Mouse (Mus musculus) liver, adult 2 months (tissue): ENCODE measurements at regions not wholly inside any gene's neighbourhood (a gene's known extent, or its start where the extent isn't known, plus 50 kb on each side); places are given as distances from the start of the nearest gene placed in this dataset.

Experiments used
- DNase-seq: peaks from one replicate; pipeline ENCODE4 v3.0.0-alpha.2; 2011; ENCODE audit warnings: low read depth, low spot score; ENCODE audit errors: extremely low read depth
- H3K27ac ChIP-seq: fragments of 200-500 bp; replicated peaks from 2 replicates; pipeline ENCODE4 v1.5.1; 2012; ENCODE audit warnings: low read depth, mild to moderate bottlenecking, control low read depth, inconsistent platforms, low read length; ENCODE audit not compliant: insufficient read depth
- H3K27me3 ChIP-seq: fragments of 200-500 bp; 2 replicates; pipeline ENCODE4 v1.6.1; 2012; ENCODE audit warnings: mild to moderate bottlenecking, moderate library complexity, low read length, inconsistent platforms; ENCODE audit not compliant: control insufficient read depth, insufficient read depth
- H3K36me3 ChIP-seq: fragments of 200-500 bp; 2 replicates; pipeline ENCODE4 v1.6.1; 2012; ENCODE audit warnings: low read length, inconsistent platforms; ENCODE audit not compliant: control insufficient read depth, insufficient read depth
- H3K4me1 ChIP-seq: fragments of 200-500 bp; 2 replicates; pipeline ENCODE4 v1.6.1; 2011; ENCODE audit warnings: low read length; ENCODE audit not compliant: control insufficient read depth, insufficient read depth
- H3K4me3 ChIP-seq: fragments of 200-500 bp; 2 replicates; pipeline ENCODE4 v1.5.1; 2011; ENCODE audit warnings: low read depth, mild to moderate bottlenecking, control low read depth, low read length, moderate library complexity; ENCODE audit not compliant: insufficient read depth
- H3K79me2 ChIP-seq: fragments of 200-500 bp; 2 replicates; pipeline ENCODE4 v1.6.1; 2012; ENCODE audit warnings: inconsistent platforms, mild to moderate bottlenecking, low read length, moderate library complexity; ENCODE audit not compliant: control insufficient read depth, insufficient read depth
- H3K9ac ChIP-seq: fragments of 200-500 bp; 2 replicates; pipeline ENCODE4 v1.6.1; 2012; ENCODE audit warnings: low read depth, mild to moderate bottlenecking, control low read depth, inconsistent platforms, low read length
- CTCF ChIP-seq: fragments of 200-500 bp; IDR thresholded peaks from 2 replicates; pipeline ENCODE4 v1.5.1; 2011; ENCODE audit warnings: low read depth, low read length, control low read depth
- POLR2A ChIP-seq: fragments of 200-500 bp; IDR thresholded peaks from 2 replicates; pipeline ENCODE4 v1.6.1; 2011; ENCODE audit warnings: low read length, control low read depth; ENCODE audit not compliant: insufficient read depth; ENCODE audit errors: extremely low read depth
- WGBS: fragments of 180-500 bp; shearing (Covaris S2); methylation state at CpG from one replicate; pipeline ENCODE4 v1.1.7; 2018; 5-methylcytosine and 5-hydroxymethylcytosine counted together

DNA sequence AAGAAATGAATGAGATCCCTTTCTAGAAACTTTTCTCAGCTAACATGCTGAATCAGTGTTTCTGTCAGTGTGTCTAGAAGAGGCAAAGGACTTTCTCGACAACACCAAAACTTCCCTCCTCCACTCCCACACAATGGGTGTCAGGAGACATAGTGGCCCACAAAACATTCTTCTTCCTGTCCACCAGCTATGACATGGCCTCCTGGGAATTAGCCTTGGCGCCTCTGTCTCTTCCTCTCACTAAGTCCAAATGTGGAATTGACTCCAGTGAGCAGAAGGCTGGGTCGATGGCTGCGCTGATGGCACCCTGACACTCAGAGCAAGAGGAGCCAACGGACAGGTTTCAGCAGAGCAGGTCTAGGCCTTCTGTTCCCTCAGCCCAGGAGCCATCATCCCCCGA lies 205.2 kb upstream of the Egln3 start:
- Histone ChIP-seq H3K4me3 (no peak overlapping the region), H3K9ac (no peak overlapping the region), H3K4me1 (no peaks in the 10 kb centered on the region), H3K79me2 (no peaks in the 10 kb centered on the region), H3K27ac (no peak overlapping the region), H3K27me3 (no peaks in the 10 kb centered on the region), H3K36me3 (no peaks in the 10 kb centered on the region)
- TF ChIP-seq POLR2A = no peak
- no peak for TF ChIP-seq CTCF
- WGBS = 84% methylated on average over 6 of the region's 6 CpGs
- no peak for DNase-seq

DNA sequence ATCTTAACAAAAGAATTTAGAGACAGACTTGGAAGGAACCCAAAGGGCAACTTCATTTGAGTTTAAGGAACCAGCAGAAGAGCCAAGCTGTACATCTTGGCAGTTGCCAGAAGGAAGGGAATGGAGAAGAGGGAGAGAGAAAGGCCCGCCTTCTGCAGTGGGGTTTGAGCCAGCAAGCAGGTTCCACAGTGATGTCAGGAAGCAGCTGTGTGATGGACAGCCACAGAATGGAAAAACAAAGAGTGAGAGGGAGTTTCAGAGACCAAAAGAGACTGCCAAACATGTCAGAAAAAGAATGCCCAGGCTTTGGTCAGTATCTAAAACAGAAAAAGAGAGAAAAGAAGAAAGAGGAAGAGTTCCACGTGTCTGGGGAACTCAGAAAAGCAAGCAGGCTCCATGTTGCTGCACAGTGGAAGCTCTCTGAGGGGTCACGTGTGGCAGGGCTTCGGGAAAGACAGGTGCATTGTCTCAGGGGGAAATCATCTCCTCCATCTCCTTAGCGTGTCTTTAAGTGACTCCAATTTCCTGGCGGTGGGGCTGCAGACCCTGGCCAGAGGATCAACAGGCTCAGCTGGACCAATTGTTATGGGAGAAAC lies 203.7 kb upstream of the Egln3 start:
- H3K9ac ChIP-seq = no peak overlapping the region
- H3K36me3 ChIP-seq = no peaks in the 10 kb centered on the region
- no peak for DNase-seq
- no peaks in the 10 kb centered on the region for H3K79me2 ChIP-seq
- H3K27ac ChIP-seq = no peak overlapping the region
- TF ChIP-seq POLR2A = no peak
- no peak for TF ChIP-seq CTCF
- 80% methylated on average over 6 of the region's 6 CpGs for WGBS
- H3K4me1 ChIP-seq = no peaks in the 10 kb centered on the region
- H3K4me3 ChIP-seq = no peak overlapping the region
- no peaks in the 10 kb centered on the region for H3K27me3 ChIP-seq

DNA sequence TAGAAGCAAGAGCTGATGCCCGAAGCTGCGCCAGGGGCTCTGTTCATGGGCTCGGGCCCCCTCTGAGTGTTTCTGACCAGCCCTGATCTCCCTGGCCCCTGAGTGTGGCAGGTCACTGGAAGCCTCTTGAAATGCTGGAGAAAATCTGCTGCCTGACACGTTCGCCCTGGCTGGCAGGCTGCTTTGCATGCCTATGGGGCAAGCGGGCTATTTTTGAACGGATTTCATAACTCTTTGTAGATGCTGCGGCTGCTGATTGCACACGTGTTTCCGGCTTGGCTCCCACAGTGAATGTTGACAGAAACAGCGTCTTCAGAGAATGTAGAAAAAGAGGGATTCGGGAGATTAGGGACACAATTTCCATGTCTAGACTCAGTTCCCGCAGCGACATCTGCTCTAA lies 201.4 kb upstream of the Egln3 start:
- Histone ChIP-seq H3K4me1 (no peaks in the 10 kb centered on the region), H3K9ac (no peak overlapping the region), H3K27ac (no peak overlapping the region), H3K27me3 (no peaks in the 10 kb centered on the region), H3K4me3 (no peak overlapping the region), H3K36me3 (no peaks in the 10 kb centered on the region), H3K79me2 (no peaks in the 10 kb centered on the region)
- peak; percentile 82 for DNase-seq
- TF ChIP-seq POLR2A = no peak
- TF ChIP-seq CTCF = no peak
- 44% methylated on average over 14 of the region's 14 CpGs for WGBS

DNA sequence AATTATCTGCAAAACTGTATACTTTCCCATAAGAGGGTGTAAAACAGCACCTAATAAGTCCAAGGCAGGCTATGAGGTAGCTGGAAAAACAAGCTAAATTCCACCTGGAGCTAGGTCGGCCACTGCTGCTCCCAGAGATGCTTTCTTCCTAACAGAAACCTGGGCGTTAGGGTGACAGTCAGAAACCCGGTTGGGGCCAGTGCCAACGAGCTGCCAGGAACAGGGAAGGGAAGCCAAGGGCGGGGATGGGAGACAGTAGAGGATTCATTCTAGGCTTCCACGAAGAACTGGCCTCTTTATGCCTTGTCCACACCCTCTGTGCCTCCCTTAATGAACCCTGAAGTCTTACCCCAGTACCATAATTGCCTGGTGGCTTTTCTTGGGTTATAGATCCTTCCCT lies 198.9 kb upstream of the Egln3 start:
- H3K27me3 ChIP-seq = no peaks in the 10 kb centered on the region
- peaks cover 2% of the 10 kb centered on the region; the same call in 1 of the 2 replicates for H3K4me1 ChIP-seq
- H3K36me3 ChIP-seq = no peaks in the 10 kb centered on the region
- no peak overlapping the region for H3K9ac ChIP-seq
- DNase-seq = no peak
- H3K27ac ChIP-seq = no peak overlapping the region
- no peak overlapping the region for H3K4me3 ChIP-seq
- 84% methylated on average over 6 of the region's 6 CpGs for WGBS
- no peak for TF ChIP-seq POLR2A
- TF ChIP-seq CTCF = no peak
- no peaks in the 10 kb centered on the region for H3K79me2 ChIP-seq

DNA sequence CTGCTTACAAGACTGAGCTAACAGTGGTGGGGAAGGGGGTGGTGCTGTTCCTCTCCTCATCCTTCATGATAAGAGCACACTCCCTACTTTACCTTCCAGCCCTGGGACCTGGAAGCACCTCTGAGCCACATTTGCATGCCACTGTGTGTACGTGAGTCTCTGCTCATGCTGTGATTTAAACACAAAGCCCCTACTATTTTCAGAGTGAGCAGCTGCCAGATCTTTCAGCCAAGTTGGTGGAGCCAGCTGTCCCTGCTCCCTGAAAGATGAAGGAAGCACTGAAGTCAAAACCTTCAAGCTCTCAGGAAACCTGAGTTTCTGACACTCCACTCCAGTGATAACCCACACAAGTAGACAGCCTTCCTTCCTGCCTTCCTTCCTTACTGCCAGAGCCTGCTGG lies 198.0 kb upstream of the Egln3 start:
- Histone ChIP-seq H3K9ac (no peak overlapping the region), H3K36me3 (no peaks in the 10 kb centered on the region), H3K79me2 (no peaks in the 10 kb centered on the region), H3K27me3 (no peaks in the 10 kb centered on the region), H3K4me1 (peaks cover 2% of the 10 kb centered on the region; the same call in 1 of the 2 replicates), H3K27ac (no peak overlapping the region), H3K4me3 (no peak overlapping the region)
- no peak for DNase-seq
- TF ChIP-seq POLR2A = no peak
- TF ChIP-seq CTCF = no peak
- WGBS = 96% methylated on average over 1 of the region's 1 CpGs

DNA sequence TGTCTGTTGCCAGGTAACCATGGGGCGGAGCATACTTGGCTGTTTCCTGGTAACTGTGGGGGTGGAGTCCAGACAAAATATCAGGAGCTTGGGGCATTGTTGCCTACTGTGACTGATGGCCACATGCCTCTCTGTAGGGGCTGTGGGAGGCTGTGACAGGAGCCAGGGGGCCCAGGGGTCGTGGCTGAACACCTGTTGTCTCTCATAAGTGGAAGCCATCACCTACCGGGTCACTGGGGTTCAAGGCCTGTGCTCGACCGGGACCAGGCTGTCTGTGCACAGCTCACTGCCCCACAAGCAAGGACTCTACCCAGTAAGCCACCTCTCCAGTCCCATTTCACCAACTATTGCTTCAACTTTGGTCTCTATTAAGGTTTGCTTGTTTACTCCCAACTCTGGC lies 196.4 kb upstream of the Egln3 start:
- Histone ChIP-seq H3K4me1 (peaks cover 2% of the 10 kb centered on the region; the same call in 1 of the 2 replicates), H3K79me2 (no peaks in the 10 kb centered on the region), H3K27ac (no peak overlapping the region), H3K4me3 (no peak overlapping the region), H3K27me3 (no peaks in the 10 kb centered on the region), H3K36me3 (no peaks in the 10 kb centered on the region), H3K9ac (no peak overlapping the region)
- no peak for DNase-seq
- no peak for TF ChIP-seq CTCF
- TF ChIP-seq POLR2A = no peak
- WGBS = 80% methylated on average over 5 of the region's 5 CpGs

DNA sequence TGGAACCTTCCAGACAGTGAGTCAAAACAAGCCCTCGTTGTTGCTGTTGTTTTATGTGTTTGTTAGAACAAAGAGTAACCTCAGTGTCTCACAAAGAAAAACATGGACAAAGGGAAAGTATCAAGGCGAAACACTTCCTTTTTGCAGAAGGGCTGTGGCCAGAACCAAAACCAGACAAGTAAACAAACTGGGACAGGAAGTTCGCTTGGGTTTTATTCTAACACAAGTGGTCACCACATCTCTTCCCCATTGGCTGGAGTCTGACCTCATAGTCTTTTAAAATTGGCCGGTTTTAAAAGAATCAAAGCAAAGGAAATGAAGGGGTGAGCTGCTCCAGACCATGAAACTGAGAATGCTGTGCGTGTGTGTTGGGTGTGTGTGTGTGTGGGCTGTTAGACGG lies 194.4 kb upstream of the Egln3 start:
- Histone ChIP-seq H3K79me2 (no peaks in the 10 kb centered on the region), H3K9ac (no peak overlapping the region), H3K27me3 (no peaks in the 10 kb centered on the region), H3K4me1 (peaks cover 2% of the 10 kb centered on the region; the same call in 1 of the 2 replicates), H3K4me3 (no peak overlapping the region), H3K36me3 (no peaks in the 10 kb centered on the region), H3K27ac (no peak overlapping the region)
- WGBS = 78% methylated on average over 6 of the region's 6 CpGs
- TF ChIP-seq CTCF (no peak), POLR2A (no peak)
- DNase-seq = peak; percentile 37
